Mouse (Mus musculus) large intestine, adult 2 months (tissue): ENCODE results near the gene Fto. TPM values are rescaled to one million over a fixed set of nuclear protein-coding genes. Genes with fewer than 3 reads are reported as not detected.
A peak's percentile ranks its signal among the peaks of the same experiment; 100 is the strongest.

Experiments
- DNase-seq: peaks from one replicate; pipeline ENCODE4 v3.0.0-alpha.2; 2012; ENCODE audit warnings: low read depth, low spot score
- WGBS: fragments of 180-500 bp; shearing (Covaris S2); methylation state at CpG from one replicate; pipeline ENCODE4 v1.1.7; 2018; 5-methylcytosine and 5-hydroxymethylcytosine counted together
- polyA plus RNA-seq: library from polyadenylated mRNA; depleted of rRNA; stranded (reverse); fragments of >200 nt; gene quantifications from 2 replicates; pipeline ENCODE4 v1.2.3, GENCODE M21; 2012

The Fto gene
- polyA plus RNA-seq, 1 experiment = 16.0 TPM

DNA sequence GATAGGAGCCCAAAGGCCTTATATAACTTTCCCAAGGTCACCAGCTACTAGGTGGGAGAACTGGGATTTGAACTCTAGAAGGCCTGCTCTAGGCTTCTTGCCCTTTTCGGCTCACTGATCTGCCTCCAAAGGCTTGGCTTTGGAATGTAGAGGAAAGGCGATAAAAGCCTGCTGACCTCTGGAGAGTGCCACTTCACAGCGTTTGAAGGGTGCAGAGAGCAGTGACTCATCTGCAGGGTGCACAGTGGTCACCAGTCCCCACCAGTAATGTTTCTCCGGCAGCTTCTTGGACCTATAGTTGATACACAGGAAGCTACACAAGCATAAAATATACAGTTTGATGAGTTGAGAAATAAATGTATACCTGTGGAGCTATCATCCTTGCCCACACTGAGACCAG is 173.1 kb downstream of the Fto start:
- WGBS = 32% methylated on average over 4 of the region's 4 CpGs
- no peak for DNase-seq

DNA sequence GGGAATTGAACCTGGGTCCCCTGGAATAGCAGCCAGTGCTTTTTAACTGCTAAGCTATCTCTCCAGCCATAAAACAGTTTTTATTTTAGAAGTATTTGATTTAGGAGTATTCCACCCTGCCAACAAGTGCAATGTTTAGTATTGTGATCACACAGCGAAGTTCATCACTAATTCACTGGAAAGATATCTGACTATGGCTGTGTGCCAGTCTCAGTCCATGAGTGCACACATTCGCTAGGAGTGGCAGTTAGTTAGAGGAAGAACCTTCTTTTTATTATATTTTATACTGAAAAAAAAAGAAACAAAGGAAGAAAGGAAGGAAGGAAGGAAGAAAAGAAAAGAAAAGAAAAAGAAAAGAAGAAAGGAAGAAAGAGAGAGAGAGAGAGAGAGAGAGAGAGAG is 174.1 kb downstream of the Fto start:
- WGBS = 19% methylated on average over 2 of the region's 2 CpGs
- DNase-seq = no peak

DNA sequence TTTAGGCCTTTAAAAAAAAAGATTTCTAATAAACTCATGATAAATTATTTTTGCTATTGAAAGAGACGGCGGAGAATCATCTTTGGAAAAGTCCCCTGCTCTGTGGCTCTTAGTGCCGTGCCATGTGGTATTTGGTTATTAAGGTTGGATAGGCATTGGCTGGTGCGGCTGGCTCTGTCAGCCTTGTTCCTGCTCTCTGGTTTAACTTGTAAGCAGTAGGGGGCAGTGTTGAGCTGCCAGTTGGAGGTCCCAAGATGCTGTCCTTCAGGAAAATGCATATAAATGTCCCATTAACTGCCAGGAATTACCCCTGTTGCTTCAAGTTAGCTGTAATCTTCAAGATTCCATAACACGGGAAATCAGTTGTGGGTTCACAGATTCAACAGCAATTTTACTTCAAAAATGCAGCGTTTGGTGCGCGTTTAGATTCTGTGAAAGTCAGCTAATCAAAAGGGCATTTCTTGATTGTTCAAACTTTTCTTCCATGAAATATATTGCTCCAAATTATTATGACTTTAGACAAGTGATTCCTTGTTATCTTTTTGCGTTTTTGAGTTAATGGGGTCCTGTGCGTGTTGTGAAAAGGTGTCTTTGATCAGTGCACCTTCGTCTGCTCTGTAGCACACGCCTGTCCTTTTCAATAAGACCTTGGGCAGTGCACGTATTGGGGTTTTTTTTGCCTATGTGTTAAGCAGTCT is 174.9 kb downstream of the Fto start:
- 64% methylated on average over 13 of the region's 13 CpGs for WGBS
- DNase-seq = peak; percentile 68

DNA sequence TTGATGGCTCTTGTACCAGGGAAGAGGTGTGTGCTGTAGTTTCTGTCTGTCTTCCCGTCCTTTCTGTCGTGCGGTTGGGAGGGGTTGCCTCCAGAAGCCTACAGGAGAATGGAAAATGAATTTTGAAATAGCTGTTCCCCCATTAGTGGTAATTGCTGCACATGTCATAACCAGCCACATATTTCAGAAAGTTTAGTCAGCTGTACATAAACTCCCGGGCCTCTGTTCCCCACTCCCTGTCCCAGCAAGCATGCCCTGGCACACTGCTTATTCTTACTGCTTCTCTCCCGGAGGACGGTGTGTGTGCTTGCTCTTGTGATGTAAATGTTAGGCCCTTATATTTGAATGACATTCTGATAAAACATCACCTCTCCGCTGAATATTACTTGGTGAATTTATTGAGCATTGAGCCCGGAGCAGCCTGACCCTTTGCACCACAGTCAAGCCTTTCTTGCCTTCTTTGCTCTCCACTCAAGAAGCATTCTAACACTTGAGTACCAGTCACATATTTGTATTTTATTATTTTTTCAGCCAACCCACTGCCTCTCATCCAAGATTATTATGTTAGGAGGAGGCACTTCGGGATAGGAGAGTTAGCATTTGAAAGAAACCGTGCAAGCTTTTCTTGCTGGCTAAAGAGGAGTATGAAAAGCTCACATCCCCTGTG is 175.6 kb downstream of the Fto start:
- WGBS = 93% methylated on average over 10 of the region's 10 CpGs
- no peak for DNase-seq

DNA sequence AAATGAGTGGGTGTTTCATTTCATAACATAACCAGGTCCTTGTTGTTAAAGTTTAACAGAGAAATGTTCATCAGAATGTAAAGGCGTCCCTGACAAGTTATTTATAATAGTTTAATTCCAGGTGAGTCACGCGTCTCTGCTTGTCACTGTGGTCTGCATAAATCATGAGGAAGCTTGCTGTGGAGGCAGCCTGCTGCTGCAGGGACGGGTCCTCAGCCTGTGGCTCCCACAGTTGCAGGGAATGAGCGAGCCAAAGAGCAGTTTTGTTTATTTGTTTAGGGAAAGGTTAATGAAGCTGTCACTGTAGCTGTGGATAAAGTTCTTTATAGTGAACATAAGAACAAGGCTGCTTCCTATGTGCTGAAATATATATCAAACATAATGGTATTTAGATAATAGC is 176.7 kb downstream of the Fto start:
- DNase-seq = no peak
- WGBS = 28% methylated on average over 5 of the region's 5 CpGs

DNA sequence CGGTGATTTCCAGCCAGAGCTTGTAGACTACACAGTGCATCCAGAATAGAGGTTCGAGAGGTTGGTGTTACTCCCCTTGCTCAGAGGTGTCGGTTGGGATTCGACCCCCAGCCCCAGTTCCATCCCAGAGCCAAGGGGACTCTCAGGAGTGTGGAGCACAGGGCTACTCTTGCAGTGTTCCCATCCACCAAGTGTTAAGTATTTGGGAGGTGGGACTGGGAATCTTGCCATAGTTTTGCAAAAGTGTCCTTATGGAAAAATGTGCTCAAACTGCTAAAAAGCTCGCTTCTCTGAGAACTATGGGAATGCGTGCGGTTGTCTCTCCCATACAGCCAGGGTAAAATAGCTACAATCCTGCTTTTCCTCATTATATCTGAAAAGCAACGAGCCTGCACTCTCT is 180.0 kb downstream of the Fto start:
- no peak for DNase-seq
- WGBS = 89% methylated on average over 8 of the region's 8 CpGs

DNA sequence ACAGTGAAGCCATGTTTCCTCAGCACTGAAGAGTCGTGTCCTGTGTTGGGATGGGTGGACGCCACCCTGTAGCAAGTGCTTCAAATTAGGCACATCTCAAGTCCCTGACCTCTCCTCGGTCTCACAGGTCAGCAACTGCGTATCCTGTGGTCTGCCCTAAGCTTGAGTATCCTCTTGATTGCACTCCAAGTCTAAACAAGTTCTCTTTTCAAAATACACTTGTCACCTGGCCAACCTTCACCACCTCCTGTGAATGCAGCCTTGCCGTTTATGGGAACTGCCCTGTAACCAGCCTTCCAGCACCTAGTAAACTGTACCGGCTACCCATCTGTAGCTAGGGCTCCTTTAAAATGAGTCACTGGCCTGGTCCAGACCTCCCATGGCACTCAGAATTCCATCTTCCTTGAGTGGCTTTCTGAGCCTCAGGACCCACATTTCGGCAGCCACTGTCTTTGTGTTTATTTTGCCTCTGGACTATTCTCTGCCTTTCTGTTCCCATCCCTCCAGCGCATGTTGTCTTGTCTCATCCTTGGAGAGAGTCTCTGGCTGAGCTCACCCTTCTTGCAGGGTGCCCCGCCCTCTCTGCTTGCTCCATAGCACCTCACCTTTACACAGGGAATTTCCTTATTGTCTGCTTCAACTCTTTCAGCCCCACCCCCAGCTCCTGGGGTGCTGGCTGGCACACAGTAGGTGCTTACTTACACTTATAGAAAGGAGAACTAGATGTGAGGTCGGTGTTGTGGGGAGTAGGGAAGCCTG is 181.4 kb downstream of the Fto start:
- no peak for DNase-seq
- WGBS = 41% methylated on average over 10 of the region's 10 CpGs

DNA sequence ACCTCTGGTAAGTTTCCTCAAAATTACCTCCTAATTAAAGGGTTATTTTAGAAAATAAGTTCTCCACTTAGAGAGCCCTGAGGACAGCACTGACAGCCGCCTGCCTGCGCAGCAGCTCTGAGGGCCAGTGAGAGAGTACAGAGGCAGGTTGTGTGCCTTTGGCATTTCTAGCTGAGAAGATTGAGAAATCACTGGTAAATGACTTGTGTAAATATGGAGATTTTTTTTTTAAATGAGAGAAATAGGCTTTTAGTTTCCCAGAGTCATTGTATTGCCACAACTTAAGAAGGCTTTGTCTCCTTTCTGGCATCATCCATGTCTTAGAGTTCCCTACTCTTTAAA is 181.9 kb downstream of the Fto start:
- DNase-seq = no peak
- 72% methylated on average over 2 of the region's 2 CpGs for WGBS

DNA sequence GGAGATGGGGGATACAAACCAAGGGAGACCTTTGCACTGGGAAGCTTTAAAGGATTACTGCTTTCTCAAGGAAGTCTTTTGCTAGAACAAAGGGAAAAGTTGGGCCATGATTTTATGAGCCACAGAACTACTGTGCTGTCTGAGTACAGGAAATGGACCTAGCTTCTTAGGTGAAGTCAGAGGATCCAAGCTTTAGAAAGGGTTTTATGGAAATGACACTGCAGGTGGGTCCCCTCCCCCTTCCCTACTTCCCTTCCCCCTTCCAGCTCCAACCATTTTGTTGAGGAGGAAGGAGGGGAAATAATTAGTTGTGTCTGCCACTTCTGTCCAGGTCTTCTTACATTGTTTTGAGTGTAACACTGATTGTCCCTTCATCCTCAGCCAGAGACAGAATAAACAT is 182.7 kb downstream of the Fto start:
- DNase-seq = no peak

DNA sequence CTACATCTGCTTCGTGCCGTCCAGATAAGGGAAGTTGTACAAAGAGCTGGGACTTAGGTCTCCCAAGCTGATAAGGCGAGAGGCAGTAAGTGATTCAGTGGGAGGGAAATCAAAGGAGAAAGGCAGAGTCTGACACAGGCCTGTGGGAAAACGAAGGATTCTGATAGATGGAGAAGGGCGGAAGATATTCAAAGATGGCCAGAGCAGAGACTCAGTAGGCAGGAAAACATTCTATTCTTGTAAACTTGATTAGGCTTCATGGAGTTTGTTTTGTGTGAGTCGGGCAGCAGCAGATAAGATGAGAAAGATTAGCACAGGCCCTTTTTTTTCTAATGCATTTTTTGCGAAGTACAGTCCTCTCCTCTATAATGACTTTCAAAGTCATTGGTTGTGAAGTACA is 183.6 kb downstream of the Fto start:
- 82% methylated on average over 7 of the region's 7 CpGs for WGBS
- DNase-seq = no peak

DNA sequence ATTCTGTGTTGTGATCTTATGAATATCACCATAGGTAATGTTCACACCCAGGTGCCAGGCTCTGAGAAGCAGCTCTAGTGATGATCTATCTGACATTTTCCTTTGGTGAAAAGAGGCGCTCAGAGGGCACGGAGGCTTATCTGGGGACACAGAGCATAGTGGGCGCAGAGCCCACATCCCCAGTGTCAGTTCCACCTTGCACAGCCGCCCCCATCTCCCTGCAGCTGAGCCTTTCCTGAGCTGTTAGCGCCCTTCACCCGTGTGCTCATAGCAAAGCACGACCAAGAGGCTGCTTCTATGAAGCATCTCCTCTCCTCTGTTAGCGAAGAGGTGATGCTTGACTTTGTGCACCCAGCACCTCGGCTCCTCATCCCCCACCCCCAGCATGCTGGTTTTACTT is 185.3 kb downstream of the Fto start:
- WGBS = 92% methylated on average over 9 of the region's 9 CpGs

DNA sequence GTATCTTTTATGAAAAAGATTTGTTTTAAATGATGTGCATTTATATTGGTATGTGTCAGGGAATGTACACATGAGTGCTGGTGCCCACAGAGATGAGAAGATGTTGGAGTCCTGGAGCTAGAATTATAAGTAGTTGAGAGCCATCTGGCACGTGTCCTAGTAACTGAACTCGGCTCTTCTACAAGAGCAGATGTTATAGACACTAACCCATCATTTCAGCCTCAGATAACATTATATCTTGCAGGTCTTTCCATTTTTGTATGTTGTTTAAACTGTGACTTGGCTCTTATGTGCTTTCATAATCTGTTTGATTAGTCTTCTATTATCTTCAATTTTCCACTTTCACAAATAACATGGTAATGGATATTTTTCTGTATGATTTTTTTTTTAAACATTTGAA is 186.0 kb downstream of the Fto start:
- DNase-seq = no peak
- WGBS = 83% methylated on average over 2 of the region's 2 CpGs

More for the DNA sequence above, 185.3 kb downstream of the Fto start:
- no peak for DNase-seq

DNA sequence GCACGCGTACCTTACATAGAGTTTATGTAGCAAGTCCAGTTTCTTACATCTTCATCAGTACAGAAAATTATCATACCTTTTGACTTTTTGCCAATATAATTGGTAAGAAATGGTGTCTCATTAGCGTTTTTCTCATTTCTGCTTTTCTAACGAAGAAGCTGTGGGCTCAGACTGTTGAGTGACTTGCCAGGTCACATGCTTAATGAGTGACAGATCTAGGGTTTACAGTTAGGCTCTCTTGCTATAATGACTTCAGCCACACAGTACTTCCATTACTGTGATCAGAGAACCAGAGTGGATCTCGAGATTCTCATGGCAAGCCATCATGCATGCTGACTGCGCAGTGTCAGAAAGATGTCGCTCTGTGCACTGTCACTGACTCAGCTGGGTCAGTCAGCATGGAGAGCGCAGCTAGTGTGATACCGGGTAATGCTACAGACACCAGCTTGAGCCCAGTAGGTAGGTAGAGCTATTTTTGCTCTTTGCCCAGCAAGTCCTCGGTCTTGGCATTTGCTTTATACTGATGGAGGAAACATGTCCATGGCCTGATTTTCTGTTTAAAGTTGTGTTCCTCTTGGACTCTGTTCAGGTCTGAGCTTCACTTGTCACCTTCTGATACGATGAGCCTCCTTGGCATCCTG is 188.8 kb downstream of the Fto start:
- 94% methylated on average over 11 of the region's 11 CpGs for WGBS
- no peak for DNase-seq

DNA sequence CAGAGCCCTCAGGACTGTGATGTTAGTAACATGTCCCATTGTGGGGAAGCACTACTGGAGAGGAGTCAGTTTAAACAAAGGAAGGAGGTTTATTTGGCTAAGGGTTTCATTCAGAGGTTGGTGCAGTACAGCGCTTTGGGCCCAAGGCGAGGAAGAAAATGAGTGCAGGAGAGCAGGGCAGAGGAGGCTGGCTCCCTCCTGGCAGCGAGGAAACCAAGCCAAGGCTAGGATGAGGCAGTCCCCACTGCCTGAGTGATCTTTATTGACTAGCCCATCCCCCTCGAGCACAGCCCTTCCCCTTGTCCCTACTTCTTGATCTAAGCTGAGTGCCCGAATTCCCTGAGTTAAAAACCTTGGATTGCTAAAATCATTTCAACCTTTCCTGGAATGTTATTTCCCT is 189.5 kb downstream of the Fto start:
- DNase-seq = no peak
- WGBS = 88% methylated on average over 5 of the region's 5 CpGs

DNA sequence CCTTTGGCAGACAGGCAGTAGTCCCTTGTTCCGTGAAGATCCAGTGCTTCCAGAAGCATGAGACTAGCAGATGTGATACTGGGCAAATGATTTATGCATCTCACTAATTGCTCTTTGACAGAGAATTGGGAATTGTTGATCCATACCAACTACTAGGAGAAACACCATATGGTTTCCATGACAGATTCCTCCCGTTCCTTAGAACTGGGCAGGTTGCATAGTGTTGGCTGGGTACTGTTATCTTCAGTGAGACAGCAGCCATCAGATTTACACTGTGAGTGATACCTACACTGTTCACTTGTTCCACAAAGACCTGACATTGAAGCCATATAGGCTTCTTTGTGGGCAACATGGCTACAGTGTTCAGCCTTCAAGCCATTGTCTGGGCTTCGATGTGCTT is 191.0 kb downstream of the Fto start:
- 85% methylated on average over 3 of the region's 3 CpGs for WGBS
- DNase-seq = no peak

DNA sequence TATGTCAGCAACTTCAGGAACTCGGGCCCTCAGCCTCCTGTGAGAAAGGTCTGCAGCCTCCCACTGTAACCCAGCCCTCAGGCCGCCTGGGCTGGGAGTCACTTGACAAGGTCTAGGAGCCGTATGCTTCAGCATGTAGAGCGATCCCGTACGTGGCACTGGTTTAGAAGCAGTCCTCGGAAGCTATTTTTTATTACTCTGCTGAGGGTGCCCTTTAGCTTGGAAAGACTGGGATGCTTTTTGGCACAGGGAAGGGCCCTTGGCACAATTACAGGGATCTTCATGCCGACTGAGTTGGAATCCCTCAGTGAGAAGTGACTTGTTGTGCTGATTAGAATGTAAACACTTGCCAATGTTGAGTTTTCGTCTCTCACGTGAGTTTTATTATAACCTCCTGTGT is 191.6 kb downstream of the Fto start:
- 21% methylated on average over 10 of the region's 10 CpGs for WGBS
- no peak for DNase-seq

DNA sequence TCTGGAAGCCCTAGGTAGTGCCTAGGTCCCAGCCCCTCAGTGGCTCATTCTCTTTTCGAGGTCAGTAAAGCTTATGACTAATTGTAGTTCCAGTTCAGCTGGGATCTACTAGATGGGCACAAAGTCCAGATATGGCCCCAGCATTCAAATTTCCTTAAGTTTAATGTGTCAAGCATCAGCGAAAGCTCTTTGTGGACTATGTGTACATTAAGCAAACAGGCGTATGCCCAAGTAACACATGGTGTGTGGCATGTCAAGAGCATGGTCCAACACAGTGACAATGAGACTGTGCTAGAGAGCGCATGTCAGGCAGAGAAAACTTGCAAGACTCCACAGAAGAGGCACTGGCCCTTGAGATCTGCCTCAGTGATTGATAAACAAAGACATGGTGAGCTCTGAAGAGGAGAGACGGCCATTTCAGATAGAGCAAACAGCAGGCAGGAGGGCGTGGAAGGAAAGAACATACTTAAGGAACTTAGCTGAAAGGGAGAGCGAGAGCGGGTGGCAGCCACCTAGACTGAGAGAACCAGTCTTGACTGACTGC is 192.2 kb downstream of the Fto start:
- 32% methylated on average over 8 of the region's 8 CpGs for WGBS
- DNase-seq = peak; percentile 69

DNA sequence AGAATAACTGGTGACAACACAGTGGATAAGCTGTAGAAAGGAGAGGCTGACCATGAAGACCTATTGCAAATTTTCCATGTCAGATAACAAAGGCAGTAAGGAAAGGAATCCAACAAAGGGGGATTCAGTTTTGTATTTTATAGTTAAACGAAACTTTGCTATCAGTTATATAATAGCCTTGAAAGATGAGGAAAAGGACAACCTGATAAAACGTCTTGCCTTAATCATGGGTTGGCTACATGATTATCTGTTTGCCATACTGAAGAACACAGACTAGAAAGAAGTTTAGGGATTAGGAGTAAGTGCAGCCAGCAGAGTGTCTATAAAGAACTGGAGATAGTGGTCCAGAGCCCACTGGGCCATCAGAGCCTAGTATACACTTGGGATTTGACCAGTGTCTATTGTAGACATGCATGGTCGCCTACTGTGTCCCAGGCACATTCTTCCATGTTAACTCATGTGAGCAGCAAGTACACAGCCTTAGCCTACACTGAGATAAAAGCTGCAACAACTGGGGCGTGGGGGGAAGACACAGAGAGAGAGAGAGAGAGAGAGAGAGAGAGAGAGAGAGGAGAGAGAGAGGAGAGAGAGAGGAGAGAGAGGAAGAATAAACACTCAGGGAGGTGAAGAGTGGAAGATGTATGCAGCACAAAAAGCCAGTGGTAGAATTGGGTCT is 192.8 kb downstream of the Fto start:
- 47% methylated on average over 4 of the region's 4 CpGs for WGBS
- no peak for DNase-seq

DNA sequence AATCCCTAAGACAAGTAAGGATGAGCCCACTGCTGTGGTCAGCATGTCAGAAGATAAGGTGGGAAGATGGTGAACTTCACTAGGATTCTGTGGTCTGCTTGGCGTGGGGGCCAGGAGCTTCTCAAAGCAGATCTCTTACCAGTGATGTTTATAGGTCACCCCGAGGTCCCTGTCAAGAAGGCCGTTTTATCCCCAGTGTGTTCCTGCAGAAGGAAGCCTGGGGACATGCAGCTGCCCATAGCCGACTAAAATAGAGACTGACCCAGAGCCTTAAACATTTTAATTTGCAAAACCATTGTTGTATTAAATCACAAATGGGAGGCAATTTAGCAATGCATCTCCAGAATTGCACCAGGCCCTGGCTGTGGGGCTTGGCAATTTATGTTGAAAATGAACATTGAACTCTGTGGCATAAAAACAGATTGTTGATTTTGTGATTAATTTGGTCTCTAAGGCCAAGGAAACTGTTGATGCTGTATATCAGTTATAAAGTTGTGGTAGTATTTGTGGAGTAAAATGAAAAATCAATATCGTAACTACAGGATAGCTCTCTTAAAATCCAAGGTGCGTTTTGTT is 193.4 kb downstream of the Fto start:
- WGBS = 52% methylated on average over 6 of the region's 6 CpGs
- no peak for DNase-seq
